Mouse (Mus musculus): Measurements from ENCODE around the gene Trim15.
"Not testable (repeated sequence)": the region's sequence is repeated elsewhere in the genome, so short reads cannot be mapped to it uniquely, and the experiment has no call there.

The Trim15 gene

DNA sequence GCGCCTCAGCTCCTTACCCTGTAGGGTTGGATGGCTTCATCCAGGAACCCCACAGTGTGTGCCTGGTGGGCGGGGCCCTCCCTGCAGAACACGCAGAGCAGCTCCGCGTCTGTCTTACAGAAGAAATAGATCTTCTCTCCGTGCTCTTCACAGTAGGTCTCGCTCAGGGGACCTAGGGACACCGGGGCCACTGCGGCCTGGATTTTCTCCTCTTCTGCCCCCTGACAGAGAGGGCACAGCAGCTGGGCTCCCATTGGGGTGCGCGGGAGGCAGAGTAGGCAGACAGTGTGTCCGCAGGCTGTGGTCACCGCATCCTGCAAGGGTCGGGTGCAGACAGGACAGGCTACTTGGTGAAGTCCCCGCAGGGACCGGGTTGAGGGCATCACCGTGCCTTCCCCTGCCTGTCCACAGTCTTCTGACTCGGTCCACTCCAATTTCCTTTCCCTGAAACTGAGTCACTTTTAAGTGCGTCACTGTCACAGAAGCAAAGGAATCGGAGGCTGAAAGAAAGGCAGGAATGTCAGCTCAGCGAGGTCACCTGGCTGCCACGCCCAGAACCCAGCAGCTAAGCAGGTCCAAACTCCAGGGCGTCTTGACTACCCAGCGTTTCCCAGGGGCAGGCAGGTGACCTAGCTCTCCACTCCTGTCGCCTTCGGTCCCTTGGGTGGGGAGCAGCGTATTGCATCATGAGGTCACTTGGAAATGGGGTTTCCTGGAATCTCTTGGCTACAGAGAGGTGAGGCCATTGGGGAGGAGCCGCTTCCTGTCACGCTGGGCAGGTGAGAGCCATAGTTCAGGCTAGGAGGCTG is at the start of gene Trim15:
Trim15 (minus strand) TSS at position 492 of the 809 bp plus-strand sequence.
- no peak for DNase-seq (ENCODE audit: low read depth, low spot score)

DNA sequence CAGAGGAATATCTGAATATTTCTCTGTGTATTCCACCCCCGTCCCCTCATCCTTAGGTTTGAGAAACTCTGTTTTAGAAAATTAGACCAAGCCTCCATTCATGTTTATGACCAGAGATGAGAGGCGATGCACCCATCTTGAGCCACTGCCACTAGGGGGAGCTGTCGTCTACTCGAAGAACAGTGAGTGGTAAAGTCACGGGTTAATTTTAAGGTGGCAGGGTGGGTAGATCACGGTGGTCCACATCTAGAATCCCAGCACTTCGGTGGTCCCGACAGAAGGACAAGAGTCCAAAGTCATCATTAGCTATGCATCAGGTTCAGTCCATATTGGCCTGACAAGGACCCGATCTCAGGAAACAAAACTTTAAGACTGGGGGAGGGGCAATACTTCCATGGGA is 48.1 kb upstream of the Trim15 start:
- DNase-seq (ENCODE audit: low read depth, low spot score) = peak; percentile 33

DNA sequence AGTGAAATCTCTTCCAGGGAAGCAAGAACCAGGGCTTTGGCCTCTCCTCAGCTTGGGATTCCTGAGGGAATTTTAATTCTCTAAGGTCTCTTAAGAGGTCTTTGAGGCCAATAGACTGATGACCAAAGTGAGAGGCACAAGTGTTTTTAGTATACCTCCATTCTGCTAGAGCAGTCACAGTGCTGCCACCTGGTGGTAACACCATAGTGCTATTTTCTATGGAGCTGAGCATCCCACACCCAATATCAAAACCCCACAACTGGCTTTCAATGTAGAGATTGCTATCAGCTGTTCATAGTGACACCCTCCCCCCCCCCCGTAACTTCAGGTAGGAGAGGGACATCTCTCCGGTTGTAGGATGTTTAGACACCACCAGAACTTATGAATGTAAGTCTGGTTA is 47.1 kb upstream of the Trim15 start:
- DNase-seq (ENCODE audit: low read depth, low spot score) = peak; percentile 54

DNA sequence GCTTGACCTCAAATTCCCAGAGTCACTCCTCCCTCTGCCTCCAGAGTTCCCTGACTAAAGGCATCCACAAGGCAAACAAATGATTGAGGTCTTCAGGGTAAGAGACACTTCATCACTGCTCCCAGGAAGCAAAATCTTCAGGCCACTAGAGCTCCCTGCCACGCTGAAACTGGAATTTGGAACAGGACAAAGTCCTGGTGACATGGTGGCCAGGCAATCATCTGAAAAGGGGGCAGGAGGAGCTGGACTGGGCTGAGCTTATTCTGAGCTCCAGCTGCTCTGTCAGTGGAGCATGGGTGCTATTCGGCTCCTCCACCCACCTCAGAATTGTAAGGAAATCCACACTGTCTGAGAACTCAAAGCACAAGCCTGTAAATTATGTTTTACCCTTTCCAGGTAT is 45.0 kb upstream of the Trim15 start:
- no peak for DNase-seq (ENCODE audit: low read depth, low spot score)

DNA sequence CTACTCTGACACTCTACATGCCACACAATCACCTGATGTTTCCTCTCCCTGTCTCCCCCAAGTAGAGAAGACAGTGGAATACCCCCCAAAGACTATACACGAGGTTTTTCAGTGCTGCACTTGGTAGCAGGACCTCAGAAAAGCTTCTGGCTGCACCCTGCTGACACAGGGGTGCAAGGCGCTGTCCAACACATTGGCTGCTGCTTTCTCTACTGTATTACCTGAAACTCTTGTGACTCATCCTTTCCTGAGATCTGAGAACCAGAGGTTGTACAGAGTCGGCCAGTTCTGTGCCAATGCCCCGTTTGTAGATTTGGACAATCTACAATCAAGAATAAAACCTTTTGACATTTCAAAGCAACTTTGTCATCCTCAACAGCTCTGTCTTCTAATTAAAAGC is 42.8 kb upstream of the Trim15 start:
- no peak for DNase-seq (ENCODE audit: low read depth, low spot score)

DNA sequence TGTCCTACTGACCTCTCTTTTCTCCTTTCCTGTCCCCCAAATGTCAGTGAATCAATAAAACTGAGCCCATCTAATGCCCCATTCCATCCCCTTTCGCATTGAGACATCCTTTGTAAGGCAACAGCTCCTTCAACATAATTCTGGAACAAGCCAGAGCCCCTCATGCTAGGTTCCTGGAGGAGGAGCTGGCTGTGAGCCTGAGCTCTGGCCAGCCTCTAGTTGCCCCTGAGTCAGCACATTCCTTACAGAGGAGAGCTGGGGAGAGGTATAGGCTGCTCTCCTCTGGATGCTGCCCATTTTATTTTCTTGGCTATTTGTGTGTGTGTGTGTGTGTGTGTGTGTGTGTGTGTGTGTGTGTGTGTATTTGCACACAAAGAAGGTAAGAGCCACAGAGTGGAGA is 41.2 kb upstream of the Trim15 start:
- DNase-seq (ENCODE audit: low read depth, low spot score) = no peak

DNA sequence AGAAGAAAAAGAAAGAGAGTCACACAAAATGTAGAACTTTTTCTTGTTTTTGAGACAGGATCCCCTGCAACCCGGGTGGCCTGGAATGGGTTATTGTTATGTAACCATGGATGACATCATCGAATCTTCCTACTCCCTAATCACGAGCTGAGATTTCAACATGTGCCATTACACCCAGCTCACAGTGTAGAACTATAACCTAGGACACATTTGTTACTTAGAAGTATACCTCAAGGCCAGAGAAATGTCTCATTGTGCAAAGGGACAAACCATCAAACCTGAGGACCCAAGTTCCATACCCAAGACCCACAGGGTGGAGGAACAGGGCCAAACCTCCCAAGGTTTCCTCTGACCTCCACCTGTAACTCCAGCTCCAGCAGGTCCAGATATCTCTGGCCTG is 36.6 kb upstream of the Trim15 start:
- DNase-seq (ENCODE audit: low read depth, low spot score) = no peak

DNA sequence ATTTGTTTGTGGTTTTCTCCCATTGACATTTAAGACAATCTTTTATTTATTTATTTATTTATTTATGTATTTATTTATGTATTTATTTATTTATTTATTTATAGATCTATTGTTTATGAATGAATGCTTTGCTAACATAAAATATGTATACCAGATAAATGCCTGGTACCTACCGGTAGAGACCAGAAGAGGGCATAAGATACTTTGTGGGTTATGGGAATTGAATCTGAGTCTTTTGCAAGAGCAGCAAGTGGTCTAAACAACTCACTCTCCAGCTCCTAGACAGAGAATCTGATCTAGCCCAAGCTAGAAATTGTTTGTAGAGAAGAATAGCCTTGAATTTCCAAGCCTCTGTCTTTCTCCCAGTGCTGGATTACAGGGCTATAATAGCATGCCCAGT is 33.7 kb upstream of the Trim15 start:
- DNase-seq (ENCODE audit: low read depth, low spot score) = no peak

DNA sequence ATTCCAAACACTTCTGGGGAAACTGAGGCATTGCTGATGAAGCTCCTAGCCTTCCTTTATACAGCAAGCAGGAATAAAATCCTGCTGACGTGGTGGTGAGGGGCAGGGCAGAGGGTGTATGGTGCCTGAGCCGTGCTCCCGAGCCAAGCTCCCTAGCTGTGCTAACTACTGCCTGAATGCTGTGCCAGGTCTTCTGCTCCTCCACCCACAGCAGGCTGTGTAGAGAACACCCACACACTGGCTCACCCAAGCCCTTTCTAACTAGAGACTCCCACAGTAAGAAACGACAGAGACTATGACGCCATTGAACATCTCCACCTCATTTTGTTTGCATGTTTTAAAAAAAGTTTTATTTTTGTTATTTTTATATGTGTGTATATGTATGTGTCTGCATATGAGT is 33.0 kb upstream of the Trim15 start:
- DNase-seq (ENCODE audit: low read depth, low spot score) = no peak

DNA sequence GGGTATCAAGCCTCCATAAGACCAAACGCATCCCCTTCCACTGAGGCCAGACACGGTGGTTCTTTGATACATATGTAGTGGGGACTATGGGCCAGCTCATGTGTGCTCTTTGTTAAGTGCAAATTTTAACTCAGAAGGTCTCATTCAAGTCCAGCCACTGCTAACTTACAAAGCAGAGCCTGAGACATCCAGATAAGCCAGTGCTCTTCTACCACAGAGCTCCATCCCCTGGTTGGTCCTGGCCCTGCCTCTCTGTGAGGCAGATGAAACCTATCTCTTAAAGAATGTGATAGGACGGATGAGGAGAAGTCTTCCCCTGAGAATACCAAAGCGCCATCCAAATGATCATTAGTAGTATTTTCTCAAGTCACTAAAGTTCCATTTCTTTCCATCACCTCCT is 32.4 kb upstream of the Trim15 start:
- DNase-seq (ENCODE audit: low read depth, low spot score) = no peak

DNA sequence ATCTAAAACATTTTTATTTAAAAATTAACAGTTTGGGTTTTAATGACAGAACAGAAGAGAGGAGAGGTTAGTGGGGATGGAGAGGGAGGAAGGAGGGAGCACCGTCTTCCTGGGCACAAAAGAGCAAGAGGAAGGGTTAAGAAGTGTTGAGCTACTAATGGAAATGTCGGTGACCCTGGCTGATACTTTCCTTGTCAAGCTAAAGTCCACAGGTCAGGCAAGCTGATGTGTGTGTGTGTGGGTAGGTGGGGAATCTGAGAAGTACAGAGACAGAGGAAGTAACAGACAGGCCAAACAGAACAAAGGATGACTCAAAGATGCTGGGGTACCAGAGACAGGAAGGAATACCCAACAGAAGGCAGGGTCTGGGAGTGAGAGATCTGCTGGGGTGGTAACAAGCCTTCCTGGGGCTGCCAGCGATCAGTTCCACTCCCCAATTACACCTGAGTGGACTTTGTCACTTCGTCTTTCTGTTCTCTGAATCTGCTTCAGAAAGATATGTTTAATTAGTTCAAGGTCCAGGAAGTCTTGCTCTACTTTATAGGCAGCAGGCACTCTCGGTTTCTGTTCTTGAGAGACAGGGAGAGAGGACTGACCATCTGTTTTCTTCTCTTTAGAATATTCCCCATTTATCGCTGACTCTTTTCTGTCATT is 30.7 kb upstream of the Trim15 start, which contains the start of gene Trim31:
Trim31 (plus strand) TSS at position 567 of the 654 bp plus-strand sequence.
- DNase-seq (ENCODE audit: low read depth, low spot score) = no peak

DNA sequence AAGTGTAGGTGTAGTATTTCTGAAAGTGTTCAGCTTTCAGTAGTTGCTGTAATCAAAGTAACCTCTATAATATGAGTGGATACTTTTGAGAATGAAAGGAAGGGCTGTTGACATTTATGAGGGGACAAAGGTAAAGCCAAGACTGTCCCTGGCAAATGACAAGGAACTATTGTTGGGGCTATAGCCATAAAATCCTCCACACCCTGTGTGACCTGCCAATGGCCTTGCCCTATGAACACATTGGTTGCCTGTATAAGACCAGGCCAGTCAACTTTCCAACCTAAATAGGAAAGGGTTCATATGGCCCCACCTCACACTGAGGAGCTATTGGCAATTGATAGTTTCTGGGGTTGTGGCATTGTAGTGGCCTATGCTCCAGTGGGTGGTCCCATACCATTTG is 30.1 kb upstream of the Trim15 start:
- DNase-seq (ENCODE audit: low read depth, low spot score) = no peak

DNA sequence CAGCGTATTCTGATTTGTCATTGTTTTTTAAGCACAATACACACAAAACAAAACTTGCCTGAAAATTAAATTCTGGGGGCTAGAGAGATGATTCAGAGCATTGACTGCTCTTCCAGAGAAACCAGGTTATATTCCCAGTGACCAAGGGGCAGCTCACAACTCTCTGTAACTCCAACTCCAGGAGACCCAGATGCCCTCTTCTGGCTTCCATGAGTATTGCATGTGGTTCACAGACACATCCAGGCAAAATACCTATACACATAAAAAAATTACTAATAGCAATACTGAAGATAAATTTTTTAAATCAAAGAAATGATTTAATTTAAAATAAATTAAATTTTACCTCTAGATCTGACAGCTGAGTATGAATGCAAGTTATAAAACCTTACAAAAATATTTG is 29.6 kb upstream of the Trim15 start:
- DNase-seq (ENCODE audit: low read depth, low spot score) = peak; percentile 13

DNA sequence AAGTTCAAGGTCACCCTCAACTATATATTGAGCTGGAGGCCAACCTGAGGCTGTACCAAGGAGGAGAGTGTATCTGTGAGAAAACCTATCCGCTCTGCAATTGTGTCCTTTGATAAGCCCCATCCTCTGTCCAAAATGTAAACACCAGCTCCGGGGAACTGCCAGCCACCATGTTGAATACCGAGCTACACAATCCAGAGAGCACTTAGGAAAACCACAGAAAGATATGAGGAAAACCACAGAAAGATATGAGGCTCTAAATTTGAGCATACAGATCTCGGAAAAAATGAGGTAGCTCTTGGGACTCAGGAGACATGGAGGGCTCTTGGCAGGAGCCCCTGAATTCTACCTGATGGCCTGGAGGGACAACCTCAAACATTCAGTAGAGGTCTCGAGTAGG is 26.4 kb upstream of the Trim15 start:
- no peak for DNase-seq (ENCODE audit: low read depth, low spot score)

DNA sequence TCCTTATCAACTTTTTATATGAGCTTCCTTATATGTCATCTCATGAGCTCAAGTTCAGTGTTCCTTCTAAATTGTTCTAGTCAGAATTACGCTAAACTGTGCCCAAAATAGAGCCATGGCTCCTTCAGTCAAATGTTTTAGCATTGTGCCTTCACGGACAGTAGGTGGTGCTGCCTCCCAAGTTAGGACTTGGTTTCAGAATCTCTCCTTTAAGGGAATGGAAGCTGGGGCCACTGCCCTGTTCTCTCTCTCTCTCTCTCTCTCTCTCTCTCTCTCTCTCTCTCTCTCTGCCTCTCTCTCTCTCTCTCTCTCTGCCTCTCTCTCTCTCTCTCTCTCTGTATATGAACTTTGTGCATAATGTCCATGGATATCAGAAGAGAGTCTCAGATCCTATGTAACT is 25.4 kb upstream of the Trim15 start:
- peak; percentile 17 for DNase-seq (ENCODE audit: low read depth, low spot score)

DNA sequence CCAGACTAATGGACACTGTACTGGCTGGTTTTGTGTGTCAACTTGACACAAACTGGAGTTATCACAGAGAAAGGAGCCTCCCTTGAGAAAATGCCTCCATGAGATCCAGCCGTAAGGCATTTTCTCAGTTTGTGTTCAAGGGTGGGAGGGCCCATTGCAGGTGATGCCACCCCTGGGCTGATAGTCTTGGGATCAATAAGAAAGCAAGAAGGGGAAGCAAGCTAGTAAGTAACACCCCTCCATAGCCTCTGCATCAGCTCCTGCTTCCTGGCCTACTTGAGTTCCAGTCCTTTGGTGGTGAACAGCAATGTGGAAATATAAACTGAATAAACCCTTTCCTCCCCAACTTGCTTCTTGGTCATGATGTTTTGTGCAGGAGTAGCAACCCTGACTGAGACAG is 24.5 kb upstream of the Trim15 start:
- DNase-seq (ENCODE audit: low read depth, low spot score) = not testable (repeated sequence)

DNA sequence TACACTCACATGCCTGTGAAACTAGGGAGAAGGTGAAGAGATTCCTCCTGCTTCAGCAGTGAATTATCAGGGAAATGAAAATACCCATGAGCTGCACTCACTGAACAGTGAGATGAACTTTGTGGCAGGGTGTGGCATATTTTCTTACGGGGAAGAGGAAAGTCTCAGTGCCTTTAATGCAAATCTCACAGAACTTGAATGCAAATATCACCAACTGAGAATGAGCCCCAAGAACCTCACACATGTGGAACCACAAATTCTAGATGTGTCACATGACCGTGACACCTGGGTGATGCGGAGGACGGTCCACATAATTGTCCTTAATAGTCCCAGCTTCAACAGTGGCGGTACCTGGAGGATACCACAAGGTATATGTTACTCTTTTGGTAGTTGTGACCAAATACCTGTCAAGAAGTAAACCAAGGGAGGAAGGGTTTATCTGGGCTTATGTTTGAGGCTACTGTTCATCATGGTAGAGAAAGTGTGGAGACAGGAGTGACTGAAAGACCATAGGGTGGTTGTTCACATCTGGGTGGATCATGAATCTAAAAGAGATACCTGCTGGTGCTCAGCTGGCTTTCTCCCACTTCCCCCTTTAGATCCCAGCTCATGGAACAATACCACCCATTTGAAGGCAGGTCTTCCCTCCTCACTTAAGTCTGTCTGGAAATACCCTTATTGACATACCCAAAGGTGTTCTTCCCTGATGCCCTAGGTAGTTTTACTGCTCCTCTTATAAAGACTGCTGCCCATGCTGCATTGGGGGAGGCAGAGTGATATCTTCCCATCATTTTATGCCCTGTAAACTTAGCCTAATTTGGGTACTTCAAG is 23.3 kb upstream of the Trim15 start, which contains the start of gene Trim40:
Trim40 (minus strand) TSS at position 51 of the 831 bp plus-strand sequence.
- DNase-seq (ENCODE audit: low read depth, low spot score) = no peak

DNA sequence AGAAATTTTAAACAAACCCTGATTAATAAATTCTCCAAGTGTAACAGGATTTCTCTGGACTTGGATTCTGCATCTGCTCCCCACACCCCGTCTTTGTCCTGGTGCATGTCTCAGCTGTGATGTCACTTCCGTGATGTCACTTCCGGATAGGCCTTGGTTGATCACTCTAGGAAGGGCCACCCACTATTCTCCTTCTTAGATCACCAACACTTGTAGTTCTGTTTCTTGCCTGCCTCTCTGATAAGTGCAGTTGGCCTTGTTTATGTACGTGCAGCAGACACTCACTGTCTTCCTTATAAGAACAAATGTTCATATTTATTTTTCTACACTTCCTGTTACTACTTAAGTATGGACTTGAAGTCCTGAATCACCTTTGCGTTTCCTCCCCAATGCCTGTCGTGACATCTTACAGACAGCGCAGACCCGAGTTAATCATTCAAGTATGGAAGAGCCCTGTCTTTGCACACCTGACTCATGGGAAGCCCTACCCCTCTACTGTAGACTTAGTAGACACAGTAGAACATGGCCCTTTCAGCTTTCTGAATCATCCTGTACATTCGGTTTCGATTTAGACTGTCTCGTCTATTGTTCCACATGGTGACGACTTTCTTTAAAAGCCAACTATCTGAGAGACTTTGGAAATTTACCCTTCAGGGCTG is 18.3 kb upstream of the Trim15 start:
- DNase-seq (ENCODE audit: low read depth, low spot score) = no peak

DNA sequence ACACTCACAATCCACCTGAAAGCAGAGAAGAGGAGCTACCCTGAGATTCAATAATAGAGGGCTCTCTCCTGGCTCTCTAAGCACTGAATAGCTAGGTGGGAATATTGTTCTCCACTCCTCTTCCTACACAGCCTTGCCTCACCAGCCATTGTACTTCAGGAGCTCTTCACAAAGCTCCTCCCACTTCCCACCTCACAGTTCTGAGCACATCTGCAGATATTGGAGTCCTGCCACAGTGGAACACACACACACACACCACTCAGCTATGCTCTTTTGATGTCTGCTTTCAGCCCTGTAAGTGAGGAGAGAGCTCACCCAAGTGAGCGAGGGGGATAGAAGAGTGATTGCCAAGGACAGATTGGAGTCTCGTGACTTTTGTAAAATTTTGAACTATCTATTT is 16.3 kb upstream of the Trim15 start:
- no peak for DNase-seq (ENCODE audit: low read depth, low spot score)

DNA sequence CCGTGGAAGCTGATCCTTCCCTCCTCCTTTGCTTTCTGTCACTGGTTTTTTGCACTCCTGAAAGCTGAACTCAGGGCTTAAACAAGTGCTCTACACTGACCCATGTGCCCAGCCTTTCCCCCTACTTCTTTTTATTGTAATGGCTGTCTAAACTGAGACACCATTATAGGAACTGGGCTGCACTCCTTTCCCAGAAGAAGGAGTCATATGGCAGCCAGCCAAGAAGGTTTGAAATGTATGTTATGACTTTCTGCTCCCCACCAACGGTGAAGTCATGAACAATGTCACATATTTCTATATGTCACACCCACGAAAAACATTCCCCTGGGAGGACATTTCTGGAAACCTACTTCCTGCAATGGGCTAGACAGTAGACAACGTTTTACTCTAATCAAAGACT is 7.6 kb upstream of the Trim15 start:
- no peak for DNase-seq (ENCODE audit: low read depth, low spot score)

DNA sequence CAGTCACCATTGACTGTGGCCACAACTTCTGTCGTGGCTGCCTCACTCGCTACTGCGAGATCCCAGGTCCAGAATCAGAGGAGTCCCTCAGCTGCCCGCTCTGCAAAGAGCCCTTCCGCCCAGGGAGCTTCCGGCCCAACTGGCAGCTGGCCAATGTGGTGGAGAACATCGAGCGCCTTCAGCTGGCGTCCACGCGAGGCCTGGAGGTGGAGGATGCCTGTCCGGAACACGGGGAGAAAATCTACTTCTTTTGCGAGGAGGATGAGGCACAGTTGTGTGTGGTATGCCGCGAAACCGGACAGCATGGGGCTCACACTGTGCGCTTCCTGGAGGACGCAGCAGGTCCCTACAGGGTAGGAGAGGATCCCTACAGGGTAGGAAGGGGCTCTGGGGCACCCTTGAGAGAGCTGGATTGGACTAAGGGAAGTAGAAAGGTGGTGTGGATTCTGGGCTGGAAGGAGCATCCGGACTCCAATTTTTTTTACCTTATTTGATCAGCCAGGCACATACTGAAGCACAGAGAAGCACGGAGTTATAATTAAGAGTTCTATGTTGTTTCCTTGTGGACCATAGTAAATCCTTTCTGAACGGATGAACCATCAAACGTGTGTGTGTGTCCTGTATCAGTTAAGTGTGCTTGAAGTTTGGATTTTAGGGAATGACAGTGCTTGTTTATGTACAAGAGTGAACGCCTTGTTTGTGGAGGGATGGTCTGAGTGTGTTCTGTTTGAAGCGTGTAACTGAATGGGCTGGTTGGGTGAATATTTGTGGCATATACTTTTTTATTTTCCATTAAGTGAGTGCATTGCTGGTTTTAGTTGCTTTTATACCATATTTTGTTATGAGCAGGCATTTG is 3.2 kb upstream of the Trim15 start:
- no peak for DNase-seq (ENCODE audit: low read depth, low spot score)

Measured in retina, postnatal 7 days (tissue).